Mouse (Mus musculus) forebrain, embryonic 11.5 days (tissue): ENCODE measurements around the gene Cox6a2. TPM values are rescaled to one million over a fixed set of nuclear protein-coding genes. Genes with fewer than 3 reads are reported as not detected.

Experiments used
- ATAC-seq: fragments of 200-750 bp; cut with Nextera tagmentation; replicated peaks from 2 replicates; pipeline ENCODE4 v1.8.0; 2017; ENCODE audit warnings: moderate TSS enrichment; ENCODE audit not compliant: low FRiP score
- DNase-seq: peaks from one replicate; pipeline ENCODE4 v3.0.0-alpha.2; 2017; ENCODE audit warnings: low spot score
- H3K27ac ChIP-seq: fragments of 300-500 bp; sonication (generic); 2 replicates; pipeline ENCODE4 v1.5.1; 2014; ENCODE audit warnings: low read depth, low read length
- H3K27me3 ChIP-seq: fragments of 300-500 bp; sonication (generic); 2 replicates; pipeline ENCODE4 v1.6.1; 2014; ENCODE audit warnings: mild to moderate bottlenecking, low read length, mixed read lengths; ENCODE audit not compliant: control insufficient read depth, insufficient read depth
- H3K36me3 ChIP-seq: fragments of 300-500 bp; sonication (generic); 2 replicates; pipeline ENCODE4 v1.6.1; 2014; ENCODE audit warnings: mild to moderate bottlenecking, low read length, moderate library complexity, mixed read lengths; ENCODE audit not compliant: control insufficient read depth, insufficient read depth
- H3K4me1 ChIP-seq: fragments of 300-500 bp; sonication (generic); replicated peaks from 2 replicates; pipeline ENCODE4 v1.6.1; 2014; ENCODE audit warnings: low read length, mixed read lengths; ENCODE audit not compliant: control insufficient read depth, insufficient read depth
- H3K4me2 ChIP-seq: fragments of 300-500 bp; sonication (generic); 2 replicates; pipeline ENCODE4 v1.6.1; 2014; ENCODE audit warnings: low read depth, mild to moderate bottlenecking, low read length, moderate library complexity, mixed read lengths; ENCODE audit not compliant: severe bottlenecking
- H3K4me3 ChIP-seq: fragments of 300-500 bp; sonication (generic); 2 replicates; pipeline ENCODE4 v1.5.1; 2014; ENCODE audit warnings: low read depth, low read length
- H3K9ac ChIP-seq: fragments of 300-500 bp; sonication (generic); 2 replicates; pipeline ENCODE4 v1.6.1; 2014; ENCODE audit warnings: low read length
- H3K9me3 ChIP-seq: fragments of 300-500 bp; sonication (generic); 2 replicates; pipeline ENCODE4 v1.6.1; 2016; ENCODE audit warnings: low read length, mixed read lengths; ENCODE audit not compliant: control insufficient read depth
- WGBS: fragments of 180-500 bp; shearing (Covaris S2); extraction: QIAGEN DNeasy Blood & Tissue Kit; methylation state at CpG from one replicate; pipeline ENCODE4 v1.1.7; 2014; 5-methylcytosine and 5-hydroxymethylcytosine counted together
- polyA plus RNA-seq: library from polyadenylated mRNA; unstranded; fragments of >200 nt; fragmentation: Nextera tagmentation; extraction: Ambion mirVana; gene quantifications from 2 replicates; pipeline ENCODE4 v1.2.1, GENCODE M21; 2014

Gene Cox6a2
- polyA plus RNA-seq, 1 experiment from 2014 or later, result not detected

DNA sequence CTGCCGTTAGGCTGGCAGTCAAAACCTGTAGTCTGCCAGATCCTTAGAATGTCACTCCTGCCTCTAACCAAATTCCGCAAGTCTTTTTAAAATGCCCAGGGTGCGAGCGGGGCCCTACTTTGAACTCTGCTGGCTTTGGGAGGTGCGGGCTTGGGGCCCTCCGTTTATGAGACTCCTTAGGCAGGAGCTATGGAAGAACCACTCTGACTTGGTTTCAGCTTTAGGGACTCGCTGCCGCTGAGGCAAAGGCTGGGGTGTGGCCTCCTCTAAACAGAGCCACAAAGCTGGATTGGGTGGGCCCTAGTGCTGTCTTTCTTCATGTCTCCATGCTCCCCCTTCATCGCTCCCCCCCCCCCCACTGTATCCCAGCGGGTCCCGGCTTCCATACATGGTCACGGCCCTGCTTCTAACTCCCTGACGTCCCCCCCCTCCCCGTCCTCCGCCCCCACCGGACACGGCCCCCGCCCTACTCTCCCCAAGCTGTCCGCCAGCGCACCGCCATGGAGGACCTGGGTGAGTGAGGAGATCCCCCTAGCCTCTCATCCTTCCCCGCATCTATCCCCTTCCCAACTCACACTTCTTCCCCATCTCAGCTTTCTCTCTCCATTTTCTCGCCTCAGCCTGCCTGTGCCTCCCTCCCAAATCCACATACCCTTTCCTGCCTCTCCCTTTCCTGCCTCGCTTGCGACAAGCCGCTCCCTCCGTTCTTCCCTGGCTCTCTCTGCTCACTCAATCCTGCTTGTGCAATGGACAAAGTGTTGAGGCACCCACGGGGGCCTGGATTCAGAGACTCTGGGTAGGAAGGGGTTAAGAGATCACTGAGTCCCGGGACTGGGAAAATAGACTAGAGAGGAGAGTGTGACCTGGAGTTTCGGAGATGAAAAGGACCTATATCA is 40.6 kb upstream of the Cox6a2 start, which contains the start of gene Tgfb1i1:
Gene Tgfb1i1 (plus strand): TSS at position 317 of the 896 bp plus-strand sequence.
- Histone ChIP-seq H3K9me3 (no peaks in the 10 kb centered on the region), H3K4me2 (peak within 1 kb of the TSS; percentile 59), H3K27me3 (peaks cover 1% of the 10 kb centered on the region), H3K36me3 (peaks cover 3% of the 10 kb centered on the region; the same call in 1 of the 2 replicates), H3K4me3 (peak within 1 kb of the TSS; percentile 35), H3K4me1 (peaks cover 2% of the 10 kb centered on the region; the same call in 1 of the 2 replicates), H3K27ac (no peak within 1 kb of the TSS), H3K9ac (peak within 1 kb of the TSS; percentile 60)
- WGBS, result 3% methylated on average over 28 of the region's 30 CpGs
- peak; percentile 77 for DNase-seq
- peak; percentile 37 for ATAC-seq

DNA sequence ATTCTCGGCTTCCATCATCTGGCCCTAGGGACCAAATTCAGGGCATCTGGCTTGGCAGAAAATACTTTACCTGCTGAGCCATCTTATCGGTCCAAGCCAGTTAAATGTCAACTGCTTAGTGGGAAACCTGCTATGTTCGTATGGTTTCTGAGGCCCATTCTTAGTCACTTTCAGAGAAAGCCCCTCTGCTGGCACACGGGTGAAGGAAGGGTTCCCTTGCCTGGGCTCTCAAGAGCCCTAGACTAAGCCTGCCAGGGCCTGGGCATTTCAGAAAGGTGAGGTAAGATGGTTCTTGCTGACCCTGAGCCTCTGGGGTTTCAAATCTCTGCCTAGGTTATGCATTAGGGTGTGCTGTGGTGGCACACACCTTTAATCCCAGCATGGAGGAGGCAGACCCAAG is 39.4 kb upstream of the Cox6a2 start:
- Histone ChIP-seq H3K27ac (no peak overlapping the region), H3K27me3 (no peaks in the 10 kb centered on the region), H3K9ac (no peak overlapping the region), H3K4me3 (no peak overlapping the region), H3K36me3 (peaks cover 3% of the 10 kb centered on the region; the same call in 1 of the 2 replicates), H3K4me1 (peaks cover 2% of the 10 kb centered on the region; the same call in 1 of the 2 replicates), H3K4me2 (no peak overlapping the region), H3K9me3 (no peaks in the 10 kb centered on the region)
- DNase-seq (no peak), ATAC-seq (no peak)
- WGBS, result 92% methylated on average over 4 of the region's 4 CpGs

DNA sequence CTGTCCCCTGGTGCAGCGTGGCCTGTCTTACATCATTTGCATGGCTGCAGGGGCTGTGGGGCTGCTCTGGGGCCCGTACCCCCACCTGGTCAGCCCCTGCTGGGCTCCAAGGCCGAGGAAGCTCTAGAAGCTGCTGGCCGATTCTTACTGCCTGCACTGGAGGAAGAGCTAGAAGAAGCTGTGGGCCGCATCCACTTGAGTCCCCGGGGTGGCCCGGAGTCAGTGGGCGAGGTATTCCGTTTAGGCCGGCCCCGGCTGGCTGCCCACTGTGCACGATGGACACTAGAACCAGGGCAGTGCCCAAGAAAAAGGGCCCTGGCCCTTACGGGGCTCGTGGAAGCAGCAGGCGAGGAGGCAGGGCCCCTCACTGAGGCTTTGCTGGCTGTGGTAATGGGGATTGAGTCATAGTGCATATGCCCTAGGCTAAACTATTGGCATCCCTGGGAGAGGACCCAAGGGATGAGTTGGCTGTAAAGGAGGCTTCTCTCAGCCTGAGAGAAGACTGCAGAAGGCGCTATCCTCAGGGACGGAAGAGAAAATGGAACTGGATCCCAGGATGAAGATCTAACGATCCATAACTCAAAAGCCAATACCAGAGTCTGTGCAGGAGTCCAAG is 38.3 kb upstream of the Cox6a2 start:
- no peak for ATAC-seq
- peaks cover 3% of the 10 kb centered on the region; the same call in 1 of the 2 replicates for H3K36me3 ChIP-seq
- WGBS, result 85% methylated on average over 18 of the region's 18 CpGs

DNA sequence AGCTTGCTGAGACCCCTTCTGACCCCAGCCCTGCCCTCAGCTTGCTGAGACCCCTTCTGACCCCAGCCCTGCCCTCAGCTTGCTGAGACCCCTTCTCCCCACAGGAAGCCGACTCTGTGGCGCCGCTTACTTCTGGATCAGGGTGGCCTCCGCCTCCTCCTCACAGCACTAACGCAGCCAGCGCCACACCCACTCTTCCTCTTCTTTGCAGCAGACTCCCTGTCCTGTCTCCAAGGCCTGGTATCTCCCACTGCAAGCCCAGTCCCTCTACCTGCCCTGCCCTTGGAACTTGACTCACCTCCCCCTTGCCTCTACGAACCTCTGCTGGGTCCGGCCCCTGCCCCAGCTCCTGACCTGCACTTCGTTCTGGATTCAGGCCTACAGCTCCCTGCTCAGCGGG is 37.7 kb upstream of the Cox6a2 start:
- Histone ChIP-seq H3K27ac (no peak overlapping the region), H3K4me1 (peaks cover 2% of the 10 kb centered on the region), H3K9ac (no peak overlapping the region)

More for the DNA sequence above, 38.3 kb upstream of the Cox6a2 start:
- Histone ChIP-seq H3K27me3 (no peaks in the 10 kb centered on the region), H3K9me3 (no peaks in the 10 kb centered on the region), H3K9ac (no peak overlapping the region), H3K27ac (no peak overlapping the region; the same call in 1 of the 2 replicates), H3K4me2 (no peak overlapping the region), H3K4me3 (no peak overlapping the region), H3K4me1 (peaks cover 2% of the 10 kb centered on the region; the same call in 1 of the 2 replicates)
- DNase-seq, result no peak

GRCm38 (mm10) chr7:128242331-128242730 is 36.1 kb upstream of the Cox6a2 start:
- Histone ChIP-seq H3K4me1 (peaks cover 2% of the 10 kb centered on the region), H3K27me3 (no peaks in the 10 kb centered on the region), H3K9ac (no peak overlapping the region), H3K4me3 (no peak overlapping the region), H3K27ac (no peak overlapping the region), H3K4me2 (no peak overlapping the region), H3K9me3 (no peaks in the 10 kb centered on the region), H3K36me3 (peaks cover 3% of the 10 kb centered on the region; the same call in 1 of the 2 replicates)
- ATAC-seq (no peak), DNase-seq (no peak)
- WGBS, result 95% methylated on average over 16 of the region's 16 CpGs

More for the DNA sequence above, 37.7 kb upstream of the Cox6a2 start:
- DNase-seq, result no peak
- H3K36me3 ChIP-seq, result peaks cover 3% of the 10 kb centered on the region; the same call in 1 of the 2 replicates
- no peaks in the 10 kb centered on the region for H3K27me3 ChIP-seq
- no peaks in the 10 kb centered on the region for H3K9me3 ChIP-seq
- WGBS, result 58% methylated on average over 10 of the region's 10 CpGs
- H3K4me3 ChIP-seq, result no peak overlapping the region
- no peak for ATAC-seq
- no peak overlapping the region for H3K4me2 ChIP-seq

- Histone ChIP-seq H3K9me3 (no peaks in the 10 kb centered on the region), H3K4me2 (no peak overlapping the region), H3K27ac (no peak overlapping the region), H3K27me3 (no peaks in the 10 kb centered on the region), H3K4me3 (no peak overlapping the region), H3K4me1 (no peaks in the 10 kb centered on the region; the same call in 1 of the 2 replicates), H3K36me3 (peaks cover 3% of the 10 kb centered on the region; the same call in 1 of the 2 replicates), H3K9ac (no peak overlapping the region)
- 95% methylated on average over 27 of the region's 27 CpGs for WGBS
- no peak for ATAC-seq
- DNase-seq, result no peak
Measured at GRCm38 (mm10) chr7:128240131-128240784, 34.1 kb upstream of the Cox6a2 start.

DNA sequence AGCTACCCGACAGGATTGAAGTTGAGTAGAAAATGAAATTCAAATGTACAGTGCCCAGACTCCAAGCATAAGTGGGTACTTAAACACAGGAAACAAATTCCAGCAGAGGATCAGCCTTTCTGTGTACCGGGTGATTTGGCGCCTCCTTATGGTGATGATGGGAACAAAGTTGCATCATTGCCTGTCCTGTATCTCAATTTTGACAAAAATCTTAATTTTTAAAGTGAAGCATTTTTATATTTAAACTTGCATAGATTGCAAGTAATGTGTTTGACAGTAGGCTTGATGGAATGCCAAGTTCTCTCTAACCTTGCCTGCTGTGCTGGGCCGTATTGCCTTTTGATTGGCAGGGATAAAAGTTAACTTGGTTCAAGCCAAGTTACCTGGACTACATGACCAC is 32.8 kb upstream of the Cox6a2 start:
- H3K9me3 ChIP-seq, result no peaks in the 10 kb centered on the region
- ATAC-seq (no peak), DNase-seq (no peak)
- no peak overlapping the region; the same call in 1 of the 2 replicates for H3K27ac ChIP-seq
- WGBS, result 22% methylated on average over 4 of the region's 4 CpGs
- H3K27me3 ChIP-seq, result no peaks in the 10 kb centered on the region
- no peaks in the 10 kb centered on the region; the same call in 1 of the 2 replicates for H3K36me3 ChIP-seq
- no peak overlapping the region for H3K9ac ChIP-seq
- H3K4me1 ChIP-seq, result no peaks in the 10 kb centered on the region; the same call in 1 of the 2 replicates
- peak overlapping the region; percentile 69; the same call in 1 of the 2 replicates for H3K4me3 ChIP-seq
- H3K4me2 ChIP-seq, result peak overlapping the region; percentile 47
